Mouse (Mus musculus) right cerebral cortex, postnatal 14 days (tissue): ENCODE data around the gene Zswim4.

Source experiments
- DNase-seq: peaks from one replicate; pipeline ENCODE4 v3.0.0; 2022

The Zswim4 gene

DNA sequence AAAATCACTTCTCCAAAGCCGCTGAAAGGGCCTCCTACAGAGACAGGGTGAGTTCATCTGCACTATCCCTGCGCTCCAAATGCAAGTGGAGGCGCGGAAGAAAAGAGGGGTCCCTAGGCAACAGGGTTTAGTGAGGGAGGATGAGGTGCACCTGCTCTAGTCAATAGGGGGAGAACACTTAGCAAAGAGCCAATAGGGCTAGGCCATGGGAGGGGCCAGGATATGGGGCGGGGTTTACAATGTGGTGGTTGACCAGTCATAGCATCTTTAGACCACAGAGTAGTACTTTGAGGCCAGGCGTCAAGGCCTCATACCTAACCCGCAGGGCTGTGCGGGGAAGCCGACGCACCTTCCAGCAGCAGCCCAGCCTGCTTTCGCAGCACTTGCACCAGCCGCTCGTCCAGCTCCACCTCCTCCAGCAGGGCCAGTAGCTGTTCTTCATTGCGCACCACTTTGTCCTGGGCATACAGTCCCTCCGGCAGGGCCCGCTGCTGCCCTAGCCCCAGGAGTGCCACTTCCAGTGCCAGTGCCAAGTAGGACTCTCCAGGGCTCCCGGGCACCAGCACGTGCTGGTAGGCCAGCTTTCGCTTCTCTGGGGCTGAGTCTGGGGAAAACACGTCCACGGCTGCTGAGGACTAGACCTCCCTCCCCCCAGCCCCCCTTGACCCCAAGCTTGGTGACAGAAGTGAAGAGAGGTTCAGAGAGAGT, 13.4 kb downstream of the Zswim4 start:
- DNase-seq = no peak

DNA sequence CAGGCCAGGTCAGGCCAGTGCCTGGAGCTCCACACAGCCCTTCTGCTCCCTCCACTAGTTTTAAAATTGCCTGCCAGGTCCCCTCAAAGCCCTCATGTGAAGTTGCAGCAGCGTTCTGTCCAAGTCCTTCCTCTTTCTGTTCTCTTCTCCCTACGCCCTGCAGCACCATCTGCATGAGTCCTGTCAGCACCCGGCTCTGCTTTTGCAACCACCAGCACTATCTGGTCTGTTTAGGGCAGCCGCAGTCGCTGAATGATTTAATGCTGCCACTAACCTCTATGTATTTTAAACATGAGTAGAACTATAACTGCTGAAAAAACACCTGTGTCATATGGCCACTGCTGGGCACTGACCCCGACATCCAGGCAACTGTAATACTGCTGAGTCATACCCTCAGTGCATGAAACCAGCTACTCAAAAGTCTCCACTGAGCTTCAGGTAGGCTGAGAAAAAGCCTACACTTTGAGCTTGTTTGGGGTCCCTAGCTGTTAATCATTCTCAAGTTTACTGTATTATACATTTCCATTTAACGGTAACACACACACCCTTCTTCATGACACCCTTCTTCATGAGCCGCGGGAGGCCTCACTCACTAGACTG, 14.2 kb downstream of the Zswim4 start:
- no peak for DNase-seq

DNA sequence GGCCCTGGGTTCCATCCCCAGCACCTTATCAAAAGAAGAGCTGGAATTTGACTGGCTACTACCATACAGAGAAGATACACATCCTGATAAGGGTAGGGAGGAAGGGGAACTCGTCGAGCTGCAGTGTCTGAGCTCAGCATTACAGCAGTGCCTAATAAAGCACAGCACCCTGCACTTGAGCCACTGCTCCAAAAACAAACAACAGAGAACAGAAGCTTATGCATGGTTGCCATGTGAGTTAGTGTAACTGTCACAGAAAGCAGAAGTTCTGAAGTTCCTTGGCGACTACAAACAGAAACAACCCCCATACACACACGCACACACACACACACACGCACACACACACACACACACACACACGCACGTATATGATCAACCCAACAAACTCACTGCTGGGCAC, 16.8 kb downstream of the Zswim4 start:
- no peak for DNase-seq

DNA sequence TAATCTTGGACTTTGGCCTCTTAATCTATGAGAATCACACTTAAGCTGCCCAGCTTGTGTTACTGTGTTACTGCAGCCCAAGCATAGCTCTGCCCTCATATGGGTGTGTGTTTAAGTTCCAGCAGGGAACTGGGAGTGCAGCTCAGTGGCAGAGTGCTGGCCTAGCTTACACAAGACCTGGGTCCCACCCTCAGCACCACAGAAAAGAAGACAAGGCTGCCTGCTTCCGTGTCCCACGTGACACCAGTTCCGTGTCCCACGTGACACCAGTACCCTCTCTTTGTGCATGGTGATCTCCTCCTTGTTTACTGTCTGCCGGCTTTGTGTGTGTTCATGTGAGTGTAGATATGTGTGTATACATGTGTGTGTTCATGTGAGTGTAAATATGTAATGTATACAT, 18.7 kb downstream of the Zswim4 start:
- no peak for DNase-seq

DNA sequence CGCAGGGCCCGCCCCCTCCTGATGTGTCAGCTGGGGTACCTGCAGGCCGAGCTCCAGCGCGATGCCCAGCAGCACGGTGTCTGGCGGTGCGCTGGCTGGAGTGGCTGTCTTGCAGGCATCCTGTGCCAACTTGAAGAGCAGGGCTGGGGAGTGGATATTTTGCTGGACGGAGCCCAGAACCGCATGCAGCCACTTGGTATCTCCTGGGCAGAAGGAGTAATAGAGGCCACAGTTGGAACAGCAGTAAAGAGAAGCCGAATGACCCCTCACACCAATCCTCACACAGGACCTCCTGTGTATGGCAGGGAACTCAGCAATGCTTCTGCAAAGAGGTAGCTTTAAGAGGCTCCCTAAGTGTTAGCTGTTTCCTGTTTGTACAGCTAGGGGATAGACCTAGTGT, 19.6 kb downstream of the Zswim4 start:
- DNase-seq = no peak

DNA sequence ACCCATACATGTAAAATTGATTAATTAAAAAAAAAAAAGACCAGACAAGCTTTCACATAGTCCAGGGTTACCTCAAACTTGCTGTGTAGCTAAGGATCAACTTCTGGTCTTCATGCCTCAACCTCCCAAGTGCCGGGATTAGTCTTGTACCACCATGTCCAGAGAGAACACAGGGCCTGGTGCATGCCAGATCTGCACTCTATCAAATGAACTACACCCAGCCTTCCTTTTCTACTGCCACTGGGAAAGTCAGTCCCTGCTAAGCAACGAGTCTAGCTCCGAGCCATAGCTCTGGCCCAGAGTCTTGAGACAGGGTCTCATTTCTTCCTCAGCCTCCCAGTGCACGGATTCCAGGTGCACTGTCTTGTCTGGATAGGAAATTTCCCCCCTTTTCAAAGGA, 23.6 kb downstream of the Zswim4 start:
- DNase-seq = no peak

DNA sequence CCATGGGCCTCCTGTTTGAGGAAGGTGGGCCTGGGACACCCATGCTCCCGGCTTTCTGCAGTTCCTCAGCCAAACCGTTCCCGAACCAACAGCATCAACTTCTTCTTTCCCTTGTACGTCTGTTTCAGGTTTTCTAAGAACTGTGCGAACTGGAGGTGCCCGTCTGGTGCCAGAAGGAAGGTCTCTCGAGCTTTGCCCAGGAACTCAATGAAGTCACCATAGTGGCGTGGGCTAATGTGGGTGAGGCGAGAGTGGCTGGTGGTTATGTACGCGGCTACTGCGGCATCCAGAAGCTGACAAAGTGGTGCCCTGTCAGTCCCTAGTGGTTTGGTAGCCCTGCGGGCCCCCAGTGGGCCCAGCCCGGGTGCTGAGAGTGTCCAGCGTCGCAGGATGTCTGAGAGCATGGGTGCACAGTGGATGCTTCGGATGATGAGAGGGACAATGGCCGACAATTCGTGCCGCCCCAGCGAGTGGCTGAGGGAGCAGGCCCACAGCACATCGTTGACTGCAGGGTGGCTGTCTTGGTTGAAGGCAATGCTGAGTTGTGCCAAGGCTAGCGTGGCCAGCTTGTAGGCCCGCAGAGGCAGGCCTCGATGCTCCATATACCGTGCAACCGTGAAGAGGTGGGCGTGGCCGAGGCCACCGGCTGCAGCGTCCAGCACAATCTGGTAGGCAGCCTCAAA, 24.8 kb downstream of the Zswim4 start:
- no peak for DNase-seq

DNA sequence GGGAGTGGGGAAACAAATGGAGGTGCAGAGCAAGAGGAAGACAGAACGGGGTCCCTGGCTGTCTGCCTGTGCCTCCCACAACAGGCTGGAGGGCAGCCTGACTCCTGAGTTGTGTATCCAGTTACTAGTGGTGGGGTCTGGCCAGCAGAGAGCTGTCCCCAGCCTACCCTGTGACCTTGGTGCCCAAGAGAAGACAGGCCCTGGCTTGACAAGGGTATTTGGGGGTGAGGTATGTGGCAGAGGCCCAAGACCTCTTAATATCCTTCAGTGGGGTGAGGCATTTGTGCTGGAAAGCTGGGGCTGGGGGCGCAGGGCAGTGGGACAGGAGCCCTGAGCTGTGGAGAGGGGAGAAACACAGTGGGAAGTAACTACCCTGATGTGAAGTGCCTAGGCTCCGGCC, 25.7 kb downstream of the Zswim4 start:
- no peak for DNase-seq

DNA sequence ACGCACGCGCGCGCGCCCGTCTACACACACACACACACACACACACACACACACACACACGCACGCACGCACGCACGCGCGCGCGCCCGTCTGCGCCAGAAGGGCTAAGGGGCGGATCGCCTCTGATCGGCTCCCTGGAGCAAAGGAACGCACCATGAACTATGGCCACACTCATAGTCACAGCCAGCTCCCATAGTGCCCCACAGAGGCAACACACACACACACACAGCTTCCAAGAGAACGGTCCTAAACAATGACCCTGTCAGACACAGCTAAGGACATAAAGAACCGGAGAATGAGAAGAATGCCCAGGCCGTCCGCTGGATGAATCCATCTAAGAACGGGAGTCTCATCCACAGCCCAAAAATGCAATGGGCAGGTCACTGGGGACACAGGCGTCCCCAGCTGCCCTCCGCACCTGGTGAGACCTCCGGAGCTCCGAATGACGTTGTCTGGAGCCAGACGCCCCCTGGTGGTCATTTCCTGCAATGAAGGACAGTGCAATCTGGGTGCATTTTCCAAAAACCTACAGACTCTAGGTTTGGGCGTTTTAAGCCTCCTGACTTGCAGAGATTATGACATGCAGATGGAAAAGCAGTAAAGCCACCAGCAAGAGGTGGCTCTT, 26.6 kb downstream of the Zswim4 start:
- DNase-seq = peak; percentile 85

DNA sequence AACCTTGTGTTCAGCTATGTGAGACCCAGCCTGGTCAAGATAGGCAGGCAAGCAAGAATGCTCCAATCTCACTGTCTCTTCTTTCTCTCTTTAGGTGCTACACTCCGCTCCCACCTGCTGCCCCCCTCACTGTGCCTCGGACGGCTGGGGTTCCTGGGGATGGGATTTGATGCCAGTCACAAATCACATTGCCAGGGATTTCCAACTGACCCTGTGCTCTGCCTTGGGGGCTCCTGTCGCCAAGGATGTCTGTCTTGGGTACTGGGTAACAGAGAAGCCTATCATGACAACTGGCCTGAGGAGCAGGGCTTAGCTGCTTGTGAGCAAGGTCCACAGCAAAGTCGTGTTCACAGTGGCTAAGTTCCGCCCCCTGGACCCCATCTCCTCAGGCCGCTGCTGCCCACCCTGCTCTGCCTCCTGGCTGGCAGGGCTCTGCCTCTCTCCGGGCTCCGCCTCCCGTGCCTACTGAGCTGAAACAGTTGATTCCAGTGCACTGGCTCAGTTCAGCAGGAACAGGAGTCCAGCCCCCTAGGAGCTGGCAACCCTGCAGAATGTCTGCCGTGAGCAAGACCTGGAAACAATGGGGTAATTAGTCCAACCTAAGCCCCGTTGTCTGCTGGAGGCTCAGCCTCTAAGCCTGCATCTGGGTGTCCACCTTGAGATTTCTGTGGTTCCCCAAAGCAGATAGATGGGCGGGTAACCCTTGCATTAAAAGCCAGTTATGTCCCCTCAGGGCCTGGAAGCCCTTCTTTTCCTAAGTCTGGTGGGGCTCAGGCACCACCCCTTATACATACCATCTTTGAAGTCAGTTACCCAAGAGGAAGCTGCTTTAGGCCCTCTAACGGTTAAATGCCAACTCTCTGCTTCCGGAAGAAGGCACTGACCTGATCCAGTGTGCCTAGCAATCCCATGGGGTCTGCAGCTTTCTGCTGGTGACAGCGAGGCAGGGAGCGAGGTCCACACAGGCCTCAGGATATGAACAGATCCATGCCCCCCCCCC, 28.2 kb downstream of the Zswim4 start:
- no peak for DNase-seq

DNA sequence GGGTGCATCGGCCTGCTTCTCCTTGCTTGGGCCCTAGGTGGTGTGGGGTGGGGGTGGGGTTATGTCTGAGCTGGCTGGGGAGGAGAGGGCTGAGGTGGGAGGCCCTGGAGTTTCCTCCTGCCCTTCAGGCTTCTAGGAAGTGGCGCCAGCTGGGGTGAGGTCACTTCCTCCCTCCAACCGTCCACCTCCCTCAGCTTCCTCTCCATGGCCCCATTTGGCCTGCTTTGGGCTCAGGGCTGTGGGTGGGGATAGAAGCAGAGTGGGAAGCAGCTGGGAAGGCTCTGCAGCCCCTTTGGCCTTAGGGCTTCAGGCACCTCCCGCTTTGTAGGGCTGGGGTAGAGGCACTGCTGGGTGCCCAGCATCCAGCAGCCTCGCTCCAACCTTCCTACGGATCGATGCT, 29.0 kb downstream of the Zswim4 start:
- DNase-seq = no peak

DNA sequence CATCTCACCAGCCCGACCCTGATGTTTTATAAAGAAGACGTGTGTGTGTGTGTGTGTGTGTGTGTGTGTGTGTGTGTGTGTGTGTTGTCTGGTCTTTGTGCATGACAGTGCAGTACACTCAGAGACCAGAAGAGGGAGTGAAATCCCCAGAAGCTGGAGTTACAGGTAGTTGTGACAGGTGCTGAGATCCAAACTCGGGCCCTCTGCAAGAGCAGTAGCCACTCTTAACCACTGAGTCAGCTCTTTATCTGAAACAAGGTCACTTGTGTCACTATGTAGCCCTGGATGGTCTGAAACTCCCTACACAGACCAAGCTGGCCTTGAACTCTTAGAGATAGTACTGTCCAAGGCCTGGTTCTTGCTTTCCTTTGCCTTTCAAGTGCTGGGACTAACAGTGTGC, 30.2 kb downstream of the Zswim4 start:
- no peak for DNase-seq

DNA sequence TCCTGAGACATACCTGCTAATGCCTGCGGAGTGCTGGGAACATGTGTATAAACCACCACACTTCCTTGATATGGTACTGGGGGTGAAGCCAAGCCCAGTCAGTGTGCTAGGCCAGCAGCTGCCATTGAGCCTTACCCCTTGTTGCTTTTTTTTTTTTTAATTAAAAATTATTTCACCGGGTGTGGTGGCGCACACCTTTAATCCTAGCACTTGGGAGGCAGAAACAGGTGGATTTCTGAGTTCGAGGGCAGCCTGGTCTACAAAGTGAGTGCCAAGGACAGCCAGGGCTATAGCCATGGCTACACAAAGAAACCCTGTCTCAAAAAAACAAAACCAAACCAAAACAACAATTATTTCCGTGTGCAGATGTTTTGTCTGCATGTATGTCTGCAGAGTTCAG, 31.8 kb downstream of the Zswim4 start:
- DNase-seq = no peak

DNA sequence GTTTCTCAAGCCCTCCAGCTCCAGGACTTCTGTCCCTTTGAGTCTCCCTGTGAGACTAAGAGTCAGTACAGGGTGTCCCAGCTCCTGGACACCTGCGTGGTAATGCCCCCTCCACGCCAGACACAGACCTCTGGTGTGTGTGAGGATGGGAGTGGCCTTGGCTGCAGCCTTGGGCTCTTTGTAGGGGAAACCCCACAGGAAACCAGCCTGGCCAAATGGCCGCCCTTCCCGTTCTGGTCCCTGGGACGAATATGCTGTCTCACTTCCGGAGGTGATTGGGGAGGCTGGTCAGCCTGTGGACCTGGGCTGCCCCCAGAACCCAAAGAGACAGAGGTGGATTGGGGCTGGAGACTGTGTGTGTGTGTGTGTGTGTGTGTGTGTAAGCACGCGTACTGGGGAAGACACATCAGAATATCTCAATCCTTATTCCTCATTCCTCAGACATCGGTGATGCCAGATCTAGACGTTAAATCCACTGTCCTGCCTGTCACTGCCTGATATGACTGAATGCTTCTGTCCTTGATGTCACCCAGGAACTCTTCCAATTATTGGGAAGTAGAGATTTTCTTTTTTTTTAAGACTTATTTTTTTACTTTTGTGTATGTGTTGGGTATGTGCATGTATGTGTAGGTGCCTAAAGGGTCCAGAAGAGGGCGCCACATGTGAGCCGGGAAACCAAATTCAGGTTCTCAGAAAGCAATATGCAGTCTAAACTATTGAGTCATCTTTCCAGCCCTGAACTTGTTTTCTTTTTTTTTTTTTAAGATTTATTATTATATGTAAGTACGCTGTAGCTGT, 32.7 kb downstream of the Zswim4 start:
- no peak for DNase-seq

DNA sequence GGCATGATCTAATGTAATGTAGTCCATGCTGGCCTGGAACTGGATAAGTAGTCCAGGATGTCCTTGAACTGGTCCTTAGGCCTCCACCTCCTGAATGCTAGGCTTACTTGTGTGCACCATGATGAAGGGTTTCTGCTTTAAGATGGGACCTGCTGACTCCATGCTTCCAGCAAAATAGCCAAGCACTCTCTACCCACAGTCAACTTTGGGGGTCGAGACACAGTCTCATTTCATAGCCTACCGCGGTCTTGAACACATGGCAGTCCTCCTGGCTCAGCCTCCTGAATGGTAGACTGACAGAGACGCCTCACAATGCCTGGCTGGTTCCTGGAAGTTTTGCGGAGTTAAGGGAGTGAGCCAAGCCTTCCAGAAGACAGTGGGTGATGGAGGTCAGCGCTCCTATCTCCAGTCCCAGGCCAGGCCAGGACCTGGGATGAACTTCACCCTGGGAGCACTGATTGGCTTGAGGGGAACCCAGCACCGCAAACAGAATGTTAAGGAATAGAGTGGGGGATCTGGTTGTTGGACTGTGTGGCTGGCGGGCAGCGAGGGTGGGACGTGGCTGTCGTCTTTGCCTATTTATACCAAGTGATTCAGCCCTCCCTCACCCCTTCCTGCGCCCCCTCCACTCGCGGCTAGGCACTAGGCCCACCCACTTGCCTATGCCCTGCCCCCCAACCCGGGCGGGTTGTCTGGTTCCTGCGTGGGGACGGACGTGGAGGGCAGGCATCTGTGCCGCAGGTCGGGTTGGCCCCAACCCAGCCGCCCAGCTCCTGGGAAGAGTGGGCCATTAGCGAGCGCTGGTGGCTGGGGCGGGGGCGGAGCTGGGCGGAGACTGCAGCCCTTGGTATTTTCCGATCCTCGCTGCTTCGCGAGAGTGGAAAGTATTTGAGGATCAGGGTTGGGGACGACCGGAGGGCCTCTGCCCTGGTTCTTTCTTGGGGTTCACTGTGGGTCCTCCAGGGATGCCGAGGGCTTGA, 33.6 kb downstream of the Zswim4 start:
- peak; percentile 73 for DNase-seq

DNA sequence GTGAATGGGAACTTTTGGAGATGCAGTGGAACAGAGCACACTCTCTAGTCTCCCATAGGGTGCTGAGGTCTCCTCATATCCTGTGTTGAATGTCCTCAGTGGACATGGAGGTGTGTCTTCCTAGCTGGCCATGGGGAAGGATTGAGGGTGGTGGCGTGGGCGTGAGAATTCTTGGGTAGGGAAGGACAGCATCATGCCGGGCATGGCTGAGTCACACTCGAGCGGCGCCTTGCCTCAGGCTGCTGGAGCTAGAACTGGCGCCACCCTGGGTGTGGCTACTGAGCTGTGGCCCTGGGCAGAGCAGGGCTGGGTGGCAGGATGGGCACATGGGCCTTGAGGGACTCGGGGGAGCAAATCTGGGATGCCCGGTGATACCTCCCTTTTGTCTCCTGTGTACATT, 34.4 kb downstream of the Zswim4 start:
- DNase-seq = no peak

DNA sequence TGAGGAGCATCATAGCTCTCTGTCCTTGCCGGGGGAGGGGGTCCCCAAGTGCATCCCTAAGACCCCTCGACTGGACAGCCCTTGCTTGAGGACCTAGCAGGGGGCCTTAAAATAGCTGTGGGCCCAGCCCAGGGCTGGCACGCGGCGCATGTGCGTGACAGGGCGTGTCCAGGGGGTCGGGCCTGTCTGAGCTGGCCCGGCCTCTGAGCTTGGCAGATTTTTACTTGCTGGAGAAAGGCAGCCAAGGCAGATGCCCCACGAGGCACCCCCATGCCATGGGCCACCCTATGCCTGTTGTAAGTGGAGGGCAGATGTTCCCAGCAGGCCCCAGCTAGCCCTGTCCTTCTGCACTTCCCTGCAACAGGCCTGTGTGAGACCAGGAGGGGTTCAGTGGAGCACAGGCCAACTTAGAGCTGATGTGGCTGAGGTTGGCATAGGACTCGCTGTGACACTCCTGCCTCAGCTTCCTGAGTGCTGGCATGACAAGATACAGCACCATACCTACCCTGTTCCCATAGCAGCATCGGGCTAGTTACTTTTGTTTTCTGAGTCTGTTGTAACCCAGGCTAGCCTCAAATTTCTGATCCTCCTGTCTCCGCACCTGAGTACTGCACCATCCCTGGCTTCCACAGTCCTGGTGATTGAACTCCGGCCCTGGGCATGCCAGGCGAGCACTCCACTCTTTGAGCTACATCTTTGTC, 35.2 kb downstream of the Zswim4 start:
- DNase-seq = peak; percentile 54

DNA sequence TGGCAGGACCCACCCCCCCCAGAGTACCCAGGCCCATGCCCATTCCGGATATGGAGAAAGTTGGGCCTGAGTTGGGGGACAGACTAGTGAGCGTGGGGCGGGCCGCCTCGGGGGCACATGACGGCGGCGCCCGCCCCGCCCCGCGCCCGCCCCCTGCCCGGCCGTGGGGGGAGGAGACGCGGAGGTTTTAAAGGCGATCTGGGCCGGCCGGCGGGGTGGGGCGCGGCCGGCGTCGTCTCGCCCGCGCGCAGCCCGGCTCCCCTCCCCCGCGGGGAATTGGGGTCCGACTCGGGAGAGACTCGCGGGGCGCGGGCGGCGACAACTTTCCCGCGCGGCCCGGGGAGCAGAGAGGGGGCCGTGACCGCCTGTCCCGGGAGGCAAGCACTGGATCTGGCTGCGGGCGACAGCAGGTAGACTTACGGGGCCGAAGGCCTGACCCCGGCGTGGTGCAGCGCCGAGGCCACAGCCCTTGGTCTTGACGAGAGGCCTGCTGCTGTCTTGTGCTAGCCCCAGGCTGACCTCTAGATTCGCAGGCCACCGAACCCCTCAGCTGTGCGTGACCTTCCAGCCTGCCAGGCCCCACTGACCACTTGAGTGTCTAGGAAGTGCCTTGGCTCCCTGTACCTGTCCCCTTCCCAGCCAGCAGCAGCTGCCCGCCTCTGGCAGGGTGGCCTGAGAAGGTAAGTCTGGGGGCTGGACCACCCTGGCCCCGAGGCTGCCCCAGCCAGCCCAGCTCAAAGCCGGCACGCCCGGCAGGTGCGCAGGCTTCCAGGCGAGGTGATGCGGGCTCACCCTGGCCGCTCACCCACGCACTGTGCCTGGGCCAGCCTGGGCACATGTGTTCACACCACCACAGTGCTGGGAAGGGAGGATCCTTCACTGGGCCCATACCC, 36.0 kb downstream of the Zswim4 start:
- DNase-seq = peak; percentile 58

DNA sequence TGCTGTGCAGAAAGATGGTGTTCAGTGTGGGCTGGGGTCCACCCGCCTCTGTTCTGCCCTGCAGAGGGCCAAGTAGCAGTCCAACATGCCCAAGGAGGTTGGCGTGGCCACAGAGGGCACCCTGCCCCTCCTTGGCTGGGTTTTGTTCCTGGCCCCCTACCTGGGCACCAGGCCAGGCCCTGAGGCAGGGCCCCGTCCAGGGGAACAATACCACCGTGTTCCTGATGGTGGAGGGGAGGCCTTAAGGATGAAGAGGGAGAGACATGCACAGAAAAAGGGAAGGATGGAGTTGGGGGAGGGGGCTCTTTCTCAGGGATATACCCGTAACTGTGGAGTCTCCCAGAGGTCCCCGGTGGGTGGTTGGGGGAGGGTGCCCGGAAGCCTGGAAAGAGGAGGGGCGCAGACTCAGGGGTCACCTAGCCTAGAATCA, 36.7 kb downstream of the Zswim4 start:
- no peak for DNase-seq
